Mouse (Mus musculus): ENCODE results near the gene E4f1.
A peak's percentile ranks its signal among the peaks of the same experiment; 100 is the strongest.
"Not testable (repeated sequence)": the region's sequence is repeated elsewhere in the genome, so short reads cannot be mapped to it uniquely, and the experiment has no call there.

Gene E4f1

GRCm38 (mm10) chr17:24455523-24456206 is 14.4 kb downstream of the E4f1 start:
- not testable (repeated sequence) for DNase-seq

- DNase-seq, result peak; percentile 99 to 100
These were observed 15.2 kb downstream of the E4f1 start for GRCm38 (mm10) chr17:24454756-24455522.

GRCm38 (mm10) chr17:24454218-24454755 is 15.8 kb downstream of the E4f1 start:
- no peak for DNase-seq

- DNase-seq, result no peak
These were observed 16.7 kb downstream of the E4f1 start for GRCm38 (mm10) chr17:24453372-24453771.

GRCm38 (mm10) chr17:24451220-24451619 is 18.9 kb downstream of the E4f1 start:
- no peak for DNase-seq

GRCm38 (mm10) chr17:24449507-24449906 is 20.6 kb downstream of the E4f1 start:
- no peak for DNase-seq

- DNase-seq, result no peak
These were observed 23.5 kb downstream of the E4f1 start for GRCm38 (mm10) chr17:24446590-24446989.

GRCm38 (mm10) chr17:24443409-24443808 is 26.7 kb downstream of the E4f1 start:
- DNase-seq, result no peak

- no peak for DNase-seq
These were observed 27.4 kb downstream of the E4f1 start, which contains the start of gene Dnase1l2 for GRCm38 (mm10) chr17:24442632-24443155. Gene Dnase1l2 (minus strand): TSS chr17:24443105.

GRCm38 (mm10) chr17:24442107-24442506 is 28.0 kb downstream of the E4f1 start:
- DNase-seq, result no peak

- no peak for DNase-seq
These were observed 29.0 kb downstream of the E4f1 start for GRCm38 (mm10) chr17:24441148-24441547.

- DNase-seq, result no peak
These were observed 29.7 kb downstream of the E4f1 start for GRCm38 (mm10) chr17:24440377-24440776.

GRCm38 (mm10) chr17:24437016-24437415 is 33.1 kb downstream of the E4f1 start:
- peak in 1 of 2 experiments; percentile 31 for DNase-seq

- no peak for DNase-seq
These were observed 40.7 kb downstream of the E4f1 start for GRCm38 (mm10) chr17:24429201-24429983.

- DNase-seq, result no peak
These were observed 42.9 kb downstream of the E4f1 start for GRCm38 (mm10) chr17:24427170-24427557.

- peak; percentile 85 to 90 for DNase-seq
These were observed 43.5 kb downstream of the E4f1 start, which contains the start of gene Eci1 for GRCm38 (mm10) chr17:24426471-24427169. Gene Eci1 (plus strand): TSS chr17:24426641.

GRCm38 (mm10) chr17:24425905-24426304 is 44.2 kb downstream of the E4f1 start:
- no peak for DNase-seq

- not testable (repeated sequence) for DNase-seq
These were observed 44.8 kb downstream of the E4f1 start for GRCm38 (mm10) chr17:24425326-24425725.

GRCm38 (mm10) chr17:24424489-24424888 is 45.6 kb downstream of the E4f1 start:
- DNase-seq, result no peak

GRCm38 (mm10) chr17:24423114-24423513 is 47.0 kb downstream of the E4f1 start:
- no peak for DNase-seq

GRCm38 (mm10) chr17:24416051-24416652 is 54.0 kb downstream of the E4f1 start:
- DNase-seq, result no peak

- DNase-seq, result no peak
These were observed 55.1 kb downstream of the E4f1 start for GRCm38 (mm10) chr17:24415011-24415410.
